Mouse (Mus musculus): Measurements from ENCODE around the gene Scaf8. TPM values are rescaled to one million over a fixed set of nuclear protein-coding genes. Genes with fewer than 3 reads are reported as not detected.

Gene Scaf8
- polyA plus RNA-seq, 1 experiment: 0.75 TPM

DNA sequence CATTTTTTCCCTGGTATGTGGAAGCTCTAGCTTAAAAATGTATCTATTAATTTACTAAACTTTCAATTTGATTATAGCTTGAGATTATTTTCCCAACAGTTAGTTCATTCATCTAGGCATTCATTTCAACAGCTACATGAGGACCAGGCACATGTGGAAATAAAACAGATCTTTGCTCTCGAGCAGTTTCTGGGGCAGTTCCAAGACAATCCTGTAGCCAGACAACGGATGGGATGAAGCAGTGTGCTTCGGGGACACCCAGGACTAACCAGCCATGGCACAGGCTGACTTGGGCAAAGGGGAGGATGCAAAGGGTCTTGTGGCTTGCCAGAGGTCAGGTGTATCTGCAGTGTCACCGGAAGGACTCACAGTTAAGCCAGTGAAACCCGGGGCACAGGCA is 117.9 kb downstream of the Scaf8 start:
- TF ChIP-seq TAL1 (IDR thresholded peaks at IDR 0.05; ENCODE audit: low read length) (no peak), GATA1 (IDR thresholded peaks at IDR 0.05; ENCODE audit: low read length) (no peak)
- H3K36me3 ChIP-seq (ENCODE audit: control insufficient read depth): peaks cover 32% of the 10 kb centered on the region
- H3K4me3 ChIP-seq (replicated peaks): no peak overlapping the region
- no peaks in the 10 kb centered on the region for H3K27me3 ChIP-seq (ENCODE audit: control insufficient read depth)
- peaks cover 9% of the 10 kb centered on the region for H3K4me1 ChIP-seq (ENCODE audit: control insufficient read depth)
- H3K9me3 ChIP-seq (ENCODE audit: control insufficient read depth, low read length): no peaks in the 10 kb centered on the region

DNA sequence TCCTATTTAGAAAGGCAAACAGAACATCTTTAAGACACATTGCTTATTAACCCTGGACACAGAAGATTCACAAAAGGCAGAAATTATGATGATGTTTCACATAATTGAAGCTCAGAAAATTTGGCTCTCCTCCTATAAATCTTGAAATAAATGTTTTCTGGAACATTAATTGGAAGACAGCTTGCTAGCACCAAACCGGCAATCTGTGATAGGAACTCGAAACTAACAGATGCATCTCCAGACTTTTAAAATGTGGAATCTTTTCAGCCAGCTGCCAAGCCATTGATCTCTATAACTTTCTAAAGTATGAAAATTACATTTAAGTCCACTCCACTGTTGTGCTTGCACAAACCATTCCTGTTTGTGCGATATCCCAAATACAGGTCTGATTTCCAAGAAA is 128.9 kb downstream of the Scaf8 start:
- no peaks in the 10 kb centered on the region for H3K27me3 ChIP-seq (ENCODE audit: control insufficient read depth)
- TF ChIP-seq GATA1 (IDR thresholded peaks at IDR 0.05; ENCODE audit: low read length) (no peak), TAL1 (IDR thresholded peaks at IDR 0.05; ENCODE audit: low read length) (no peak)
- H3K4me1 ChIP-seq (ENCODE audit: control insufficient read depth): peaks cover 7% of the 10 kb centered on the region
- peaks cover 11% of the 10 kb centered on the region for H3K36me3 ChIP-seq (ENCODE audit: control insufficient read depth)
- H3K9me3 ChIP-seq (ENCODE audit: control insufficient read depth, low read length): no peaks in the 10 kb centered on the region
- no peak overlapping the region for H3K4me3 ChIP-seq (replicated peaks)

DNA sequence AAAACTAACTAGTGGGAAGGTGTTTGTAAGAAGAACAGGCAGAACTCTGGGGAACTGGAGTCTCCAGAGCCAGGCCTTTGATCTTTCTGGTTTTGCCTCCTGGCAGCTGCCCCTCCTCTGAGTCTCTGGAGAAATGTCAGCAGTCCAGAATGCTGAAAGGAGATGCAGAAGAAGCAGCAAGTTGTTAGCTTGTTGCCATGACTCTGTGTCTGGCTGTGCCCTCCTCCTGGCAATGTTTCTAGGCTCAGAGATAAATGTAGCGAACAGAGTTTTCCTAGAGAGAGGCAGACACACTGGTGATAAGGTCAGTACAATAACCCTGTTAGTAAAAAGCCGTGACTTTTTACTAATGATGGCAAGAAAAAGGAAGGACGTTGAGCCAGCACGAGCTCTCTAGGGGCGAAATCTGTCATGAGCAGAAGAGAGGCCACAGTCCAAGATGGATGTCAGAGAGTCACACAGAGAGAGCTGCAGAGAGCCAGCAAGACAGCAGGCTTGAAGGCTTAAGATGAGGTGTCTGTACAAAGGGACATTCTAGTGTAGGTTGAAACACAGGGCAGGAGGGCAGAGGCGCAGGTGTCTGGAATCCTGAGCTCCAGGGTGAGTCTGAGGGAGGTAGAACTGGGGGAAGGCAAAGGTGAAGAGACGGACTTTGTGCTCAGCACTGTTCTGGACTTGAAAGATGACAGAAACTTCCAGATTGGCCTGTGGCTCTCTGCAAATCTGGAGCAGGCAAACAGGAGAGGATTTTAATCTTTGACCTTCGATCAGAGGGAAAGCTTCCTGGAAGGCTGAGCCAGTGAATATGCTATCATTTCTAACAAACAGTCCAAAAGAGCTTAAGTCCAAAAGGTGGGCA is 130.3 kb downstream of the Scaf8 start:
- no peaks in the 10 kb centered on the region for H3K9me3 ChIP-seq (ENCODE audit: control insufficient read depth, low read length)
- H3K4me1 ChIP-seq (ENCODE audit: control insufficient read depth): peaks cover 7% of the 10 kb centered on the region
- no peak for TF ChIP-seq TAL1 (IDR thresholded peaks at IDR 0.05; ENCODE audit: low read length)
- no peak for TF ChIP-seq GATA1 (IDR thresholded peaks at IDR 0.05; ENCODE audit: low read length)
- no peaks in the 10 kb centered on the region for H3K27me3 ChIP-seq (ENCODE audit: control insufficient read depth)
- H3K4me3 ChIP-seq (replicated peaks): no peak overlapping the region
- peaks cover 10% of the 10 kb centered on the region for H3K36me3 ChIP-seq (ENCODE audit: control insufficient read depth)

DNA sequence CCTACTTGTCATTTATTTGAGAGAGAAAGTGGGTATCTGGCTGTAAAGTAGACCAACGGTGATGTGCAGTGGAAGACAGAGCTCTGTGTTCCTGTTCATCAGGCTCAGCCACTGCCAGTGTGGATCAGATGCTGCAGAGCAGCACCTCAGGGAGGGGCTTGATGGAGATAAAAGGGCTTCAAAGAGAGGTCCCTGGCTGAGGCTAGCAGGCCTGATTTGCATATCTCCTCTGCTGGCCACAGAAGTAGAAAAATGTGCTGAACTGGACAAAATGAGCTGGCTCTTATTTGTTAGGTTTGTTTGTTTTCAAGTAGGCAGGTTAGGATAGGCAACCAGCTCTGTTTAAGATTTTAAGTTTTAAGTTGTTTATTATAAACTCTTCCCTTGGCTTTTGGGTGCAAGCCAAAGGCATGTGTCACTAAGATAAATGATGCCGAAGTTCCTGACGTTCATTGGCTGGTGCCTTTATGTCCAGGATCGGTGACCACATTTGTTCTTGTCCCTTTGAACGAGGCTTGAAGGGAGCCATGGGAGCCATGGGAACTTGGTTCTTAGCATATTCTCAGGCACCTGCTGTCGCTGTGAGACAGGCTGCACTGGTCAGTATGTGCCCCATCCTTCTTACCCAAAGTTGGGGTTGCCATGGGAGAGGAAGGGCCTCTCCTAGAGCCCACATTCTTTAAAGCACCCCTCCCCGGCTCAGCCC is 132.0 kb downstream of the Scaf8 start:
- H3K36me3 ChIP-seq (ENCODE audit: control insufficient read depth): peaks cover 11% of the 10 kb centered on the region
- peaks cover 7% of the 10 kb centered on the region for H3K4me1 ChIP-seq (ENCODE audit: control insufficient read depth)
- TF ChIP-seq GATA1 (IDR thresholded peaks at IDR 0.05; ENCODE audit: low read length): no peak
- no peak for TF ChIP-seq TAL1 (IDR thresholded peaks at IDR 0.05; ENCODE audit: low read length)
- H3K4me3 ChIP-seq (replicated peaks): no peak overlapping the region
- H3K9me3 ChIP-seq (ENCODE audit: control insufficient read depth, low read length): no peaks in the 10 kb centered on the region
- H3K27me3 ChIP-seq (ENCODE audit: control insufficient read depth): no peaks in the 10 kb centered on the region

Other genes with a start within 250 kb of the Scaf8 start
- gene Tiam2, start 211.6 kb downstream of the Scaf8 start, polyA plus RNA-seq (2012): not detected in 2 replicates

All from erythroblast, embryonic 14.5 days (primary cell).